Mouse (Mus musculus) ES-E14 (cell line): ENCODE measurements around the gene Cntd1. TPM values are rescaled to one million over a fixed set of nuclear protein-coding genes. Genes with fewer than 3 reads are reported as not detected.

Experiments
- DNase-seq: peaks from one replicate; pipeline ENCODE4 v3.0.0-alpha.2; 2013; ENCODE audit warnings: low read depth, low spot score
- H3K27ac ChIP-seq: 2 replicates; pipeline ENCODE4 v1.5.1; 2012; ENCODE audit warnings: low read depth, mild to moderate bottlenecking, low read length, moderate library complexity, mixed read lengths; ENCODE audit not compliant: poor library complexity, insufficient read depth, severe bottlenecking
- H3K36me3 ChIP-seq: 2 replicates; pipeline ENCODE4 v1.6.1; 2012; ENCODE audit warnings: mild to moderate bottlenecking, low read length, moderate library complexity, mixed read lengths; ENCODE audit not compliant: control insufficient read depth, poor library complexity, insufficient read depth, severe bottlenecking
- H3K4me1 ChIP-seq, 2 experiments: fragments of 150-350 bp in 1 of 2; sonication (generic) in 1 of 2; 2 replicates each; pipeline ENCODE4 v1.6.1; 2012; ENCODE audit warnings: low read length in 2 of 2, mild to moderate bottlenecking in 1 of 2, mixed read lengths in 1 of 2; ENCODE audit not compliant: control insufficient read depth in 2 of 2, insufficient read depth in 2 of 2, poor library complexity in 1 of 2
- H3K4me3 ChIP-seq, 2 experiments: fragments of 150-350 bp in 1 of 2; sonication (generic) in 1 of 2; 2 replicates each; pipeline ENCODE4 v1.5.1; 2012; ENCODE audit warnings: low read length in 2 of 2, low read depth in 1 of 2, mild to moderate bottlenecking in 1 of 2, mixed read lengths in 1 of 2; ENCODE audit not compliant: insufficient read depth in 1 of 2, poor library complexity in 1 of 2, severe bottlenecking in 1 of 2
- H3K9ac ChIP-seq: 2 replicates; pipeline ENCODE4 v1.6.1; 2012; ENCODE audit warnings: low read depth, mild to moderate bottlenecking, low read length, mixed read lengths; ENCODE audit not compliant: poor library complexity, insufficient read depth, severe bottlenecking
- H3K9me3 ChIP-seq: fragments of 150-350 bp; sonication (generic); 2 replicates; pipeline ENCODE4 v1.6.1; 2012; ENCODE audit warnings: low read depth, mild to moderate bottlenecking, low read length; ENCODE audit not compliant: control insufficient read depth, insufficient read depth
- CHD2 ChIP-seq: IDR thresholded peaks from 2 replicates; pipeline ENCODE4 v1.6.1; 2014; ENCODE audit warnings: mild to moderate bottlenecking, low read depth, low read length, inconsistent platforms
- HCFC1 ChIP-seq: IDR thresholded peaks from 2 replicates; pipeline ENCODE4 v1.6.1; 2012; ENCODE audit warnings: low read length, inconsistent platforms, borderline replicate concordance; ENCODE audit not compliant: insufficient read depth
- MAFK ChIP-seq: IDR thresholded peaks from 2 replicates; pipeline ENCODE4 v1.6.1; 2014; ENCODE audit warnings: mild to moderate bottlenecking, low read depth, low read length, inconsistent platforms; ENCODE audit not compliant: insufficient read depth
- ZC3H11A ChIP-seq: IDR thresholded peaks from 2 replicates; pipeline ENCODE4 v1.6.1; 2012; ENCODE audit warnings: low read depth, mild to moderate bottlenecking, inconsistent platforms, low read length, borderline replicate concordance
- ZNF384 ChIP-seq: IDR thresholded peaks from 2 replicates; pipeline ENCODE4 v1.6.1; 2012; ENCODE audit warnings: low read depth, low read length, inconsistent platforms
- in situ Hi-C, 2 experiments: fragments of 600-800 bp; cut with MboI; formaldehyde crosslinking; loops; one replicate each; pipeline ENCODE4 v1.15.1; 2025; ENCODE audit warnings: low sequenced_read_pairs in 2 of 2, inconsistent platforms in 1 of 2; ENCODE audit not compliant: unreplicated experiment in 2 of 2
- total RNA-seq: library from RNA; depleted of rRNA; stranded (reverse); fragments of 300-350 nt; gene quantifications from 2 replicates; pipeline ENCODE4 v1.2.3, GENCODE M21; 2012

Gene Cntd1
- total RNA-seq, 1 experiment, result 2.1 TPM

GRCm38 (mm10) chr11:101264954-101265471, 13.8 kb upstream of the Cntd1 start:
- Histone ChIP-seq H3K9ac (peak overlapping the region; percentile 20), H3K27ac (no peak overlapping the region), H3K4me1 (peaks cover 0 to 31% of the 10 kb centered on the region in 2 experiments; a peak in 2 of 4 replicates), H3K9me3 (no peaks in the 10 kb centered on the region), H3K36me3 (no peaks in the 10 kb centered on the region), H3K4me3 (peak overlapping the region; percentile 34 to 37; a peak in 3 of 4 replicates)
- in situ Hi-C loops, result no loop called here
- no peak for TF ChIP-seq CHD2
- no peak for TF ChIP-seq MAFK
- no peak for TF ChIP-seq HCFC1
- no peak for TF ChIP-seq ZC3H11A
- TF ChIP-seq ZNF384, result no peak
- DNase-seq, result no peak

GRCm38 (mm10) chr11:101265906-101266305, 12.9 kb upstream of the Cntd1 start:
- no peaks in the 10 kb centered on the region for H3K9me3 ChIP-seq
- no peaks in the 10 kb centered on the region for H3K36me3 ChIP-seq
- in situ Hi-C loops, result no loop called here
- no peak overlapping the region for H3K9ac ChIP-seq
- H3K27ac ChIP-seq, result no peak overlapping the region
- H3K4me1 ChIP-seq, result peaks cover 0 to 32% of the 10 kb centered on the region in 2 experiments; a peak in 2 of 4 replicates
- H3K4me3 ChIP-seq, result no peak overlapping the region
- no peak for TF ChIP-seq ZNF384
- no peak for TF ChIP-seq MAFK
- no peak for TF ChIP-seq CHD2
- TF ChIP-seq ZC3H11A, result no peak
- no peak for TF ChIP-seq HCFC1
- no peak for DNase-seq

- Histone ChIP-seq H3K4me1 (peaks cover 0 to 11% of the 10 kb centered on the region in 2 experiments; a peak in 1 of 4 replicates), H3K4me3 (no peak overlapping the region), H3K9me3 (no peaks in the 10 kb centered on the region), H3K36me3 (no peaks in the 10 kb centered on the region), H3K9ac (no peak overlapping the region), H3K27ac (no peak overlapping the region)
- TF ChIP-seq ZC3H11A (no peak), HCFC1 (no peak), ZNF384 (no peak), CHD2 (peak; percentile 11; the same call in 1 of the 2 replicates)
- in situ Hi-C loops, result no loop called here
- no peak for DNase-seq
Observed at GRCm38 (mm10) chr11:101269577-101270116, 9.2 kb upstream of the Cntd1 start.

- no peak overlapping the region for H3K9ac ChIP-seq
- H3K4me1 ChIP-seq, result peaks cover 0 to 12% of the 10 kb centered on the region in 2 experiments; a peak in 3 of 4 replicates
- no peaks in the 10 kb centered on the region for H3K36me3 ChIP-seq
- in situ Hi-C loops, result no loop called here
- no peak overlapping the region for H3K4me3 ChIP-seq
- H3K27ac ChIP-seq, result no peak overlapping the region
- TF ChIP-seq ZC3H11A, result no peak
- TF ChIP-seq MAFK, result no peak
- TF ChIP-seq CHD2, result no peak
- TF ChIP-seq HCFC1, result no peak
- no peak for DNase-seq
- no peaks in the 10 kb centered on the region for H3K9me3 ChIP-seq
Observed at GRCm38 (mm10) chr11:101272446-101272845, 6.4 kb upstream of the Cntd1 start.

GRCm38 (mm10) chr11:101275309-101275708, 3.5 kb upstream of the Cntd1 start:
- no peaks in the 10 kb centered on the region for H3K9me3 ChIP-seq
- TF ChIP-seq HCFC1 (no peak), ZNF384 (no peak), MAFK (no peak), CHD2 (no peak), ZC3H11A (no peak)
- no peaks in the 10 kb centered on the region for H3K36me3 ChIP-seq
- no peak for DNase-seq
- no peak overlapping the region for H3K9ac ChIP-seq
- H3K4me1 ChIP-seq, result peaks cover 0 to 12% of the 10 kb centered on the region in 2 experiments; a peak in 3 of 4 replicates
- no peak overlapping the region for H3K4me3 ChIP-seq
- H3K27ac ChIP-seq, result no peak overlapping the region
- in situ Hi-C loops, result no loop called here
